Mouse (Mus musculus): ENCODE data around the gene Esrra.
A peak's percentile ranks its signal among the peaks of the same experiment; 100 is the strongest.

Gene Esrra

DNA sequence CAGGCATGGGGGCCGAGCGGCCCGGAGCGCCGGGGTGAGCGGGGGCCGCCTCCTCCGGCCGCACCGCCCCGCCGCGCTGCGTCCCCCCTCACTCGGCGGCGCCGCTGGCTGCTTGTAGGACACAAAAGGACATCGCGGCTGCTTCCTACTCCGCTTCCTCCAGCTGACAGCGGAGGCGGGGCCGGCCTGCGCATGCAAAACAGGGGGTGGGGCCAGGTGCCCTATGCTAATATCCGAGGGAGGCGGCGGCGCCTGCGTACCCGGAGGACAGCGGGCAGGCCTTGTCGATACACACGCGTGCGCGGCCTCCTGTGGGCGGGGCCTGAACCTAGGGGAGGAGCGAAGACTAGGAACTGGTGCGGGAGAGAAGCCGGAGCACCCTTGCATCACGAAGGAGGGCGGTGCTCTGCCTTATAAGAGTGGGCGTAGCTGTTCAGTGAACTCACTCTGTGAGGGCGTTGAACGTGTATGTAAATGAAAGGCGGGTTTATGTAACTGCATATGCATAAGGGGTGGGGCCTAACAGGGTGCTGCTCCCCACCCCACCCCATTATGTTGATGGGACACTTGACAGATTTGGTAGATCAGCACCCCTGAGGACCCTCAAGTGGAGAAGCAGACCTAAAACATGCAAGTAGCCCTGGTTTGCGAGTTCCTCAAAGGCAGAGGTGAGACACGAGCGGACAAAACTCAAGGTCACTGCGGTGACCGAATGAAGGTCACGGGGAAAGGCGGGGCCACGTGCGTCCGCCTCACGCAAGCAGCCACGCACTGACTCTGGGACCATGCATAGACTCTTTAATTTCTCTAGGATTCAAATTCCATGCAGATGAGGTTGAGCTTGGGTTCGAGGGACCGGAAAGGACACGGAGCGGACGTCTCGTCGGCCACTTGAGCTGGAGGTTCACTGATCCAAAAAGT is at the start of gene Esrra:
TSS of gene Esrra (minus strand) at position 167 of the 921 bp plus-strand sequence.
- DNase-seq (ENCODE audit: low spot score): peak; percentile 100

DNA sequence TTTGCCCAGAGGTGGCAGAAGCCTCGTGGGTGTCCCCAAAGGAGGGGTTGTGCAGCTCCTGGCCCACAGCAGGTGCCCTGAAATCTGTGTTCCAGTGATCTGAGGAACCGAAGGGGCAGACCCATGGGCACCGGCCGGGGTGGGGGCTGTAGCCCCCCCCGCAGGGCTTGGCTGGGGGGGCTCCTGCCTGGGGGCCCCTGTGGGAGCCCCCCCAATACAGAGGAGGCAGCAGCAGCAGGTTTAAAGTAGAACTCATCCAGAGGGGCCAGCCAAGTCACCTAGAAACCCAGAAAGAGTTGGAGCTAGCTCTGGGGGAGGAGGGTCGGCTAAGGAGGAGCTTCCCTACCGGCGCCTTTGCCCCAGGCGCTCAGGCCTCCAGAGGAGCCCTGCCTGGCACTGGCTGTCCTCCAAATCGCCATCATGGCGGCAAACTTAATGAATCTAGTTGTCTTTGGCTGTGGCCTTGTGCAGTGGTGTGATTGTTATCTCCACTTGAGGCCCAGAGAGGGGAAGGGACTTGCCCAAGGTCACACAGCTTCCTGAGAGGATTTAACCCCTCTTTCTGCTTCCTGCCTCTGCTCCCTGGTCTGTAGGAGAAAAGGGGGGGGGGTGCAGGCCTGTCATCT is 49.0 kb upstream of the Esrra start:
- no peak for DNase-seq (ENCODE audit: low spot score)

DNA sequence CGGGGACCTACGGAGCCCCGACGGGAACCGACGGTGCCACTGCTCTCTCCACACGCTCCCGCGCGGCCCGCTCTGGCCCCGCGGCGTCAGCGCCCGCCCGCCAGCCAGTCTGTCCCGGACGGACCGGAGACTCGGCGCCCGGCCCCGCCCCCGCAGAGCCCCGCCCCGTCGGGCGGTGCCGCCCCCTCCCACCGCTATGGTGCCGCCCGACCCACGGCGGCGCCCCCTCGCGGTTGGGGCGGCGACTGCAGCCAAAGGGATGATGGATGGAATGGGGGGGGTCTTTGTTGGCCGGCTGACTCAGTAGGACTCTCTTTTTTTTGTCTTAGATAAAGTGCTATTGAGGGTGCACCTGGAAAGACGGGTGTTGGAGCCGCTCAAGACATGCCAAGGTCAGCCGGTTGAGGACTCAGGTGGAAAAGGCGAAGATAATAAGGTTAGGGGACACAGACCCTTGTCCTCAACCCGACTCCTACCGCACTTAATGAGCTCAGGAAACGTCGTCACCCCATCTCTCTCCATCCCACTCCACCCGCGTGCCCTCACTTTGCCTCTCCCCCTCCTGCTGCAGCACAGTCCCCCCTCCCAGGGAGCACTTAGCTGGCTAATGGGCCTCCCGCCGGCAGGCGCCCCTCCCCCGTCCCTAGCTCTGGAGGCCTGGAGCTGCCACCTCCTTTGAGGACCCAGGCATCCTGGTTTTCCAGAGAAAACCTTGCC is 48.2 kb upstream of the Esrra start:
- DNase-seq (ENCODE audit: low spot score): peak; percentile 66

DNA sequence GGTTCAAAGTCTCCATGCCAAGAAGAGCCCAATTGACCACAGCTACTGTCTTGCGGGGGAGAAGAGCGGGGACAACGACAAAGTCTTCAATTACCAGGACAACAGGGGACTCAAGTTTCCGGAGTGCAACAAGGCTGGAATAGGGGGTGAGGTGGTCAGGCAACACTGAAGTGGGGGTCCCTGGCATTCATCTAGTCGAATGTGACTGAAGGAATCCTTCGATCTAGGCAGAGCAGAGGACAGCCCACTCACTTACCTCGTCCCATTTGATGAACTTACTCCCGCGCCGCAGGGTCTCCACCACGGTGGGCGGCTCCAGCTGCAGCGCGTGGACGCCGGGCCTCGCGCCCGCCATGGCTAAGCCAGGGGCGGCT is 47.7 kb upstream of the Esrra start:
- DNase-seq (ENCODE audit: low spot score): no peak

DNA sequence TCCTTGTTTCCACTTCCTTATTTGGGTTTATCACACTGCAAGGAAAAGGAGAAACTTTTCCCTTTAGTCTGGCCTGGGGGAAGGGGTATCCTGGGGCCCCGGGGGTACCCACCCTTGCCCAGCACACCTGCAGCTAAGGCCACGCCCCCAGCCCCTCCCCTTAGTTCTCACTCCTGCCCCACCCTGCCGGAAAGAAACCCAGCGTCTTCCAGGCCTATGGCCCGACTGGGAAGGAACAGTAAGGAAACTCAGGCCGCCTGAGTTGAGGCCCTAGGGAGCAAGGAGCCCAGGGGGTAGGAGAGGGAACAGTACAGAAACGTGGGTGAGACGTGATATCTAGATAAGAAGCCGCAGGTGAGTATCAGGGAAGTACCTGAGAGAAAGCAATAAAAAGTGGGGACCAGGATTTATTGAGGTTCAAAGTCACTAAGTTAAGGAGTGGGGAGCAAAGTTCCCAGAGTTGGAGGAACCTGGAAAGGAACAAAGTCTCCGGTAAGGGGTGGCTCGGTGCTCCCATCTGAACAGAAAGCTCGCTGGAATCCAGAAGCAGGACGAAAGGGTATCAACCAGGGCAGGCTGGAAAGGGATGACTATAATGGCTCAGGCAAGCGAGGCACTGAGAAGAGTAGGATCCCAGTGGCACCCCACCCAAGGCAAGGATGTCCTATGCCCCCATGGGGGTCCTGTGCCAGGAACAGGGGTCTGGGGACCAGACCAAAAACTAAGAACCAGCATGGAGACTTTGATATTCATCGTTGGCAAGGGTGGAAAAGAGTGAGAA is 47.1 kb upstream of the Esrra start:
- DNase-seq (ENCODE audit: low spot score): no peak

DNA sequence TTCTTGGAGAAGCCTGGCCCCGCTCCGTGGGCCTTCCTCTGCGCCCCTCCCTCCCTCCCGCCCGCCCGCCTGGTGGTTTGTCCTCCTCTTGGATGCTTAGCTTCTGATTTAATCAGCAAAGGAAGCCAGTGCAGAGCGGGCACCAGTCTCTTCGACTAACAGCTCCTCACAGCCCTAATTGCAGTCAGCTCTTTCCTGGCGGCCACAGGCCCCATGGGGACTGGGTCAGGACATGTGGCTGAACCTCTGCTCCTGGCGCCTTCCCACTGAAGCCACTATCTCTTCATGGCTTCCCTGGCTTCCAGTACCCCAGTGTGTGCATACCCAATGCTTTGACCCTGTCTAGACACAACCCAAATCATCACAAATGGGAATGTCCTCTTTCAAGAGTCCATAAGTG is 34.8 kb upstream of the Esrra start:
- DNase-seq (ENCODE audit: low spot score): no peak

DNA sequence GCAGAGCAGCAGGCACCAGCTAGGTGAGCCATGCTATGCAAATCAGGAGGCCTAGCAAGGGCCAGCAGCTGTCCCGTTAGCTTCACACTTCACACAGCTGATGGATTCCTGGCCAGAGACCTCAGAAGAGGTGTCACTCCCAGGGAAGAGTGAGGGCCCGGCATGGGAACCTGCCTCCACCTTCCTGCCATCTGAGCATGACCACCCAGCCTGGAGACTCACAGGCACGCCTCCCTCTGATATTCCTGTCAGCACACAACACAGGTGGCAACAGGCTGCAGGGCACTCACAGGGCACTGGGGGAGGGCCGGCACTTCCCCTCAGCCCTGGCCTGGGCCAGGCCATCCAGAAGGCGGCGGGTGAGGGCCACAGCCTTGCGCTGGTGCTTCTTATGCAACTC is 33.8 kb upstream of the Esrra start:
- DNase-seq (ENCODE audit: low spot score): no peak

DNA sequence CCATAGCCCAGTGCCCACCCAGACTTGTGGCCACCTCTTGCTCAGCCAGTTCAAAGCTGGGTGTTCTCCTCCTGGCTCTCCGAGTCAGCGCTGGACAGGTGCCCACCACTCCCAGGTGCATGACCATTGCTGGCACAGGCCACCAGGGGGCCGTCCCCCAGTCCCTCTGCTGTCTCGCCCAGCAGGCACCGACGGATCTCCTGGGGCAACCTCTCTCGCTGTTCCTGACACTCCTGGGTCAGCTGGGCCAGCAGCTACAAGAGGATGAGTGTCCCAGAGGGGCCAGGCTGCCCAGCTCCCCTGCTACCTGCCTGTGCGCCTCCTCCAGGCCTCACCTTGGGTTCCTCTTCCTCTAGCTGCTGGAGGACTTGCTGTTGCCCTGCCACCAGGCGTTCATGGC is 32.4 kb upstream of the Esrra start:
- no peak for DNase-seq (ENCODE audit: low spot score)

DNA sequence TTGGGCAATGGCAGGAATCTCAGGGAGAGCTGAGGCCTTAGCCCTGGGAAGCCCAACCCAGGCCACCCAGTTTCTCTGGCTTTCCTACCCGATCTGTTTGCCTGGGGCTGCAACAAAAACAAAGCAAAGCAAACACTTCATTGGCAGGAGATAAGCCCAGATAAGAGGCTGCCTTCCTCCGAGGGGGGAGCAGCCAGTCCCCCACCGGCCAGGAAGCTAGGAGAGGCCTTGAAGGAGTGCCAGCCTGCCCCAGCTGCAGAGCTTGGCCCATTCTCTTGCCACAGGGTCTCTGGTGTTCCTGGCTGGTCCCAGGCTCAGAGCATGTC is 31.1 kb upstream of the Esrra start:
- DNase-seq (ENCODE audit: low spot score): no peak

DNA sequence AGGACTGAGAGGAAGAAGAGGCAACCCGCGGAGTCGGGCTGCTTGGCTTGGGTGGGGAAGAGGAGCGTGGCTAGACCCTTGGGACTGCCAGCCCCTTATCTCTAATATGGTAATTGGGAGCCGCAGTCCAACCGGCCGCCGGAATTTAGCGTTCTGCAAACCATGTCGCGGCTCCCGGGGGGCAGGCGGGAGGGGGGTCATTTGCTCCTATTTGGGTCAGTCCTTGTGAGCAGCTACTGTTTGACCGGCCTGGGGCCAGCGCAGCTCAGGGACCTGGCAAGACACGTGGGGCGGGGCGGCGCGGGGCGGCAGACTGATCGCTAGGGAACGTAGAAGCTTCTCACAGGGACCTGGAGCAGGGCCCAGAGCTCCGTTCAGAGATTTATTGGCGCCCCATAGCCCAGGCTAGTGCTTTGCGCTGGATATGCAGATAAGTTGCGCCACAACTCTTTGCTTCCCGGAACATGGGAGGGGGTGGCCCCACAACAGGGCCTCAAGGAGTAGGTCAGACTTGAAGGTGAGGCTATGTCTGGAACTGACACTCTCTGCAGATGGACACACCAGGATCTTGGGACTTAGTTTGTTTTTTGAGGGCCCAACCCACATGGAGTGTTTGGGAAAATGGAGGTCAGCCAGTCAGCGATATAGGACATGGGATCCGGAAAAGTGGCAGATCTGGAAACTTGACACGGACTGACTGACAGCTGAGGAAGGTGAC is 30.5 kb upstream of the Esrra start:
- DNase-seq (ENCODE audit: low spot score): peak; percentile 38

DNA sequence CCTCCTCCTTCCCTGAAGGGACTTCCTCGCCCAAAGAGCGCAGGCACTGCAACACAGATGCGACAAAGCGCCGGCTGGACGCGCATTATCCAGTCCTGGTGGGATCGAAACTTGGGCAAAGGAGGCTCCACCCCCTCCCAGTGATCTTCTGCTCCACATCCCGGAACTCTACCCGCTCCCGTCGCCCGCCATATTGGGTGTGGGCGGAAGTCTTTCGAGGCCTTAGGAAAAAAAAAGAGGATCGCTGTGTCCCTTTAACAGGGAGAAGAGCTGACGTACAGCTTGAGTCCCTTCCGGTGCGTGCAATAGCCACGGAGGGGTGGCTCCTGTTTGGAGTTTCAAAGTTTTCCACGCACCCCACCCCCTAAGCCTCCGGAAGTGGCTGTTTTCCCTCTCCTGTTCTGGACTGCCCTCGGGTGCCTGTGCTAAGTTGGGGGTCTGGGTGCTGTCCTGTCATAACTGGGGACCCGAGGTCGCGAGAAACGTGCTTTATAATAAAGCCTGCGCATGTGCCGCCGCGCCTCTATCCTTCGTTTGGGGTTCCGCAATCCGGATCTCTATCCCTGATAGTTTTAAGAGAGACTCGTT is 29.9 kb upstream of the Esrra start:
- peak; percentile 69 for DNase-seq (ENCODE audit: low spot score)

DNA sequence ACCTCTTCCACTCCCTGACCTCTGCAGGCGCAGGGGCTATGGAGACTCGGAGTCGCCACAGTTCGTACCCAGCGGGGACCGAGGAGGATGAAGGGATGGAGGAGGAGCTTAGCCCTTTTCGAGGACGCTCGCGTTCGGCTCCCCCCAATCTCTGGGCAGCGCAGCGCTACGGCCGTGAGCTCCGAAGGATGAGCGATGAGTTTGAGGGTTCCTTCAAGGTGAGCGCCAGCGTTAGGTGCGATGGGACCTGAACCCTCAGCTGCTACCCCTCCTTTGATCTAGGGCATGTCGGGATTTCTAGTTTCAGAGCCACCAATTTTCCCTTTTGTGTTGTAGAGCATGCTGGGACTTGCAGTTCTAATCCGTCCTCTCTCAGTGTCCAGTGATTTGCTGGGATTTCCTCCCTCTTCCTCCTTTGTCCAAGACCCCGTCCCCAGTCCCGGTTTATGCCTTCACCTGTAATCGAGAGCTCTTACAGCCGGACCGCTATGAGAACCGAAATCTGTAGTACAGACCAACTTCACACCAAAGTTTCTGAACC is 29.1 kb upstream of the Esrra start:
- no peak for DNase-seq (ENCODE audit: low spot score)

DNA sequence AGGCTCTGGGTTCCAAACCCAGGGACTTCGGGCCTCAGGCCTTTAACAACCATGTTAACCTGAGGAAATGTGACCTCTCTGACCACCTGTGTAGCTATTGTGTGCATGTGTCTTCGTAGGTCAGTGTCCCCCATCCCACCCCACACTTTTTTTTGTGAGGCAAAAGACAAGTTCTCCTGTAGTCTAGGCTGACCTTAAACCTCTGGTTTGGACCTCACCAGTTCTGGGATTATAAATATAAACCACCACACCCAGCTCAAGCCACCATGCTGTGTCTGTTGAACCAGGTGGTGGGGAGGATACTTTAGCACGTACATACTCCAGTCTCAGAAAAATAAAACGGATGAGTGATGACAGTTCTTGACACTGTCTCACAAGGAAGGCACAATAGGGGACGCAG is 28.3 kb upstream of the Esrra start:
- DNase-seq (ENCODE audit: low spot score): no peak

DNA sequence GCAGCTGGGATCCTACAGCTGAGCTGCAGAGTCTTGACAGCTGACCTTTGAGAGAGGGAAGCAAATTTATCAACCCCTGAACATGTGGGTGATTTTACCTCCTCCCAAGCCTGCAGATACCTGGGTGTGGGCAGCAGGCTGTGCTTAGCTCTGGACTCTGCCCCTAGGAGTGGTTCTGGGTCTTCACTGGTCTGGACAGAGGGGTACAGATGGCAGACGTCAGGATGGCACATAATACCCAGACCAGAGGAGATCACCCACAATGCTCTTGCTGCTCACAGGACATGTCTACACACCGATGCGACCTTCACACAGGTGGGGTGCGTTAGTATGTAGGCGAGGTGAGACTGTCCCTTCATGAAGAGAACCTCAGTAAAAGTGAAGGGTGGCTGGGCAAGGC is 27.9 kb upstream of the Esrra start:
- no peak for DNase-seq (ENCODE audit: low spot score)

DNA sequence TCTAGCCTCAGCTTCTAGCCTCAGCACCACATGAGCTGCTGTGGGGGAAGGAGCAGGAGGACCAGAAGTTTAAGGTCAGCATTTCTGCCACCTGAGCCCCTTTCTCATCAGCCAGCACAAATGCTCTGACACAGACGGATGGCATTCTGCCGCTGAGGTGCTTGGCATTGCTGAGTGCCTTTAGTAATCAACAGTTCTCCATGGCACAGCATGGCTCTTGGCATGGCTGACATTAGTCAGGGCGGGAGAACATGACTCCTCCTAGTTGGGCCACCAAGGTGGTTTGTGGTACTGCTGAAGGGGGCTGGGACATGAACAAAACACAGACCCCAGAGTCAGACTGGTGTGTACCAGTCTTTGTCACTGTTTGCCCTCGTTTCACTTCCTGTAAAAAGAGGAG is 26.6 kb upstream of the Esrra start:
- no peak for DNase-seq (ENCODE audit: low spot score)

DNA sequence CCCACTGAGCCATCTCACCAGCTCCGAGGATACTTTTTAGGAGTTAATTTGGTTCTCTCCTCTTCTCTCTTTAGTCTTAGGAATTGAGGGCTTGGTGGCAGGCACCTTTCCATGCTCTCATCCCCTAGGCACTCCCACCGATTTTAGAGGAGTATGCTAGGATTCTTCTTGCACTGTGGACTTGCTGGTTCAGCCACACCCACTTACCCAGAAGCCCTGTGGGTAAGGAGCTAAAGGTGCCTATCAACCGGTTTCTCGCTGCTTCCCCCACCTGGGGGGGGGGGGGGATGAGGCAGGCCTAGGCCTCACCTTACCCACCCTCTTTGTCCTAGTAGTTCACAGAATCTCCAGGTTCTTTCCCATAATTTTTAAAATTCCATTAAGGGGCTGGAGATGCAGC is 26.1 kb upstream of the Esrra start:
- no peak for DNase-seq (ENCODE audit: low spot score)

DNA sequence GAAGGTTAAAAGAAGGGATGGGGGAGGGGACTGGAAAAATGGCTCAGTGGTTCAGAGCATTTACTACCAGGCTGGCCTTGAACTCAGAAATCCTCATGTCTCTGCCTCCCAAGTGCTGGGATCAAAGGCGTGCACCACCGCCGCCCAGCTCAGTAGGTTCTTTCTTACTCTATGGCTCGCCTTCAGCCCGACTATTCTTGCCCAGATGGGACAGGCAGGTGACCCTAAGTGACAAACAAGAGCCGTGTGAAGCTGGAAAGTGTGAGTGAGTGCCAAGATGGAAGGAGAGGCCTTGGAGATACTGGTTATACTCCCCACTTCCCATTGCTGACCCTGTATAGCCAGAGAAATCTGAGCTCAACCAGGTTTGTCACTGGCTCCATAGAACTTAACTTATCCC is 22.1 kb upstream of the Esrra start:
- no peak for DNase-seq (ENCODE audit: low spot score)

DNA sequence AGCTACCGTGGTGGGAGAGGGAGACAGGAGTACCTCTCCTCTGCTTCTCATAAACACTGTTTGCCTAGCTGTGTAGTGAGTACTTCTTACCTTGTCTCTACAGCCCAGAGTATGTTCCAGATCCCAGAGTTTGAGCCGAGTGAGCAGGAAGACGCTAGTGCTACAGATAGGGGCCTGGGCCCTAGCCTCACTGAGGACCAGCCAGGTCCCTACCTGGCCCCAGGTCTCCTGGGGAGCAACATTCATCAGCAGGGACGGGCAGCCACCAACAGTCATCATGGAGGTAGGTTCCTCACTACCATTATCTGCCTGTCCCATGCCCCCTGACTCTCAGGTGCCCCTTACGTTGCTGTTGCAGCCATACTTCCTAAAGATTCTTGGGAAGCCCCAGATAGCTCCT is 21.2 kb upstream of the Esrra start:
- DNase-seq (ENCODE audit: low spot score): no peak

DNA sequence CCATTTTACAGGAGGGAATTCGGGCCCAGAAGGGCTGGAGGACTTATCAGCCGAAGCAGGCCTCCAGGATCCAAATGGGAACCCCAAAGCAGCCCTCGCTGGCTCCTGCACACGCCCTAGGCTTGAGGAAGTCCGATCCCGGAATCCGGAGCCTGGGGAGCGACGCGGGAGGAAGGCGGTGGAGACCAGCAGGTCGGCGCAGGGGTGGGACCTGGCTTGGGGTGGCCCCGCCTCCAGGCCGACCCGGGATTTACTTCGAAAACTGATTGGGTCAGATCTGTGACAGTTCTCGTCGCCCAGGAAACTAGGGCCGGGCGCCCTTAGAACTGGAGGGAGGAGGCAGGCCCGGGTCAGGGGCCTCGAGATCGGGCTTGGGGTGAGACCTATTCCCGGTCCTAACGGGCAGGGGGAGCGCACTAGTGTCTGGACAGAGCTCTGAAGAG is 20.7 kb upstream of the Esrra start, which contains the start of gene Gpr137:
TSS of gene Gpr137 (minus strand) at position 232 of the 443 bp plus-strand sequence.
- DNase-seq (ENCODE audit: low spot score): peak; percentile 89

DNA sequence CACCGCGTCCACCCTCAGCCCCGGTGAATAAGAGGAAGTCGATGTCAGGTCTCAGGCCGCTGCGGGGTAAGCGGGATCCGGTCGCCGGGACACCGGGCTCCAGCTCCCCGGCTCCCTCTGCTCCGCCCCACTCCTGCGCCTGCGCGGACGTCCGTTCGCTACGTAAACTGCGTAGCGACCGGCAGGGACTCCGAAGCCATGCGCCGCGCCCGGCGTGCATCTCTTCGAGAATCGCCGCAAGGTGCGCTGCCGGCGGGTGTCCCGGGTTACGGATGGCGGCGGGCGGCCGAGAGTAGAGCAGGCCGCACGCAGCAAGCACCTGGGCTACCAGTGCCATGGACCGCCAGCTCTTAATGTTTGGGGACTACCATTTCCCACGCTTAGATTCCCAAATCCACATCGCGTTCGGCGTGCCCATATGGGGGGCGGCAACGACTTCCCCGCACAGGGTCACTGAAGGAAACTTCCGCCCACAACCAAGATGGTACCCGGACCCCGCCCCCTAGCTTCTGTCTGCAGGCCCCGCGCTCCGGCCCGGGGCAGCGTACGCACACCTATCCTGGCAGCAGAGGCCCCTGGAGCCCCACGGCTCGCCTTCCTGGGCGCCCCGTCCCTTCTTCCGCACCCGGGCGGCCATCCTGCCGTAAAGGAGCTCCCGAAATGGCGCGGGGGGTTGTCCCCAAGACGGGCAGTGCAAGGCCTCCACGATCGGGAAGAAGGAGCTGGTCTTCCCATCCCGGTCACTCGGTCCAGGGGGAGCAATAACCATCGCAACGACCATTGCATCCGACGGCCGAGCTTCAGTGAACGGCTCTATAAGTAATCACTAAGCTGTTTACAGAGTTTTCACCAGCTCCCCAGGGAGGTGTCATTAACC is 20.0 kb upstream of the Esrra start, which contains the start of gene Bad:
TSS of gene Bad (plus strand) at position 490 of the 877 bp plus-strand sequence.
- DNase-seq (ENCODE audit: low spot score): peak; percentile 96
